Mouse (Mus musculus) liver, adult 2 months (tissue): ENCODE measurements at regions not wholly inside any gene's neighbourhood (a gene's known extent, or its start where the extent isn't known, plus 50 kb on each side); places are given as distances from the start of the nearest gene placed in this dataset.

Experiments
- DNase-seq: peaks from one replicate; pipeline ENCODE4 v3.0.0-alpha.2; 2011; ENCODE audit warnings: low read depth, low spot score; ENCODE audit errors: extremely low read depth
- H3K27ac ChIP-seq: fragments of 200-500 bp; replicated peaks from 2 replicates; pipeline ENCODE4 v1.5.1; 2012; ENCODE audit warnings: low read depth, mild to moderate bottlenecking, control low read depth, inconsistent platforms, low read length; ENCODE audit not compliant: insufficient read depth
- H3K27me3 ChIP-seq: fragments of 200-500 bp; 2 replicates; pipeline ENCODE4 v1.6.1; 2012; ENCODE audit warnings: mild to moderate bottlenecking, moderate library complexity, low read length, inconsistent platforms; ENCODE audit not compliant: control insufficient read depth, insufficient read depth
- H3K36me3 ChIP-seq: fragments of 200-500 bp; 2 replicates; pipeline ENCODE4 v1.6.1; 2012; ENCODE audit warnings: low read length, inconsistent platforms; ENCODE audit not compliant: control insufficient read depth, insufficient read depth
- H3K4me1 ChIP-seq: fragments of 200-500 bp; 2 replicates; pipeline ENCODE4 v1.6.1; 2011; ENCODE audit warnings: low read length; ENCODE audit not compliant: control insufficient read depth, insufficient read depth
- H3K4me3 ChIP-seq: fragments of 200-500 bp; 2 replicates; pipeline ENCODE4 v1.5.1; 2011; ENCODE audit warnings: low read depth, mild to moderate bottlenecking, control low read depth, low read length, moderate library complexity; ENCODE audit not compliant: insufficient read depth
- H3K79me2 ChIP-seq: fragments of 200-500 bp; 2 replicates; pipeline ENCODE4 v1.6.1; 2012; ENCODE audit warnings: inconsistent platforms, mild to moderate bottlenecking, low read length, moderate library complexity; ENCODE audit not compliant: control insufficient read depth, insufficient read depth
- H3K9ac ChIP-seq: fragments of 200-500 bp; 2 replicates; pipeline ENCODE4 v1.6.1; 2012; ENCODE audit warnings: low read depth, mild to moderate bottlenecking, control low read depth, inconsistent platforms, low read length
- CTCF ChIP-seq: fragments of 200-500 bp; IDR thresholded peaks from 2 replicates; pipeline ENCODE4 v1.5.1; 2011; ENCODE audit warnings: low read depth, low read length, control low read depth
- POLR2A ChIP-seq: fragments of 200-500 bp; IDR thresholded peaks from 2 replicates; pipeline ENCODE4 v1.6.1; 2011; ENCODE audit warnings: low read length, control low read depth; ENCODE audit not compliant: insufficient read depth; ENCODE audit errors: extremely low read depth
- WGBS: fragments of 180-500 bp; shearing (Covaris S2); methylation state at CpG from one replicate; pipeline ENCODE4 v1.1.7; 2018; 5-methylcytosine and 5-hydroxymethylcytosine counted together

DNA sequence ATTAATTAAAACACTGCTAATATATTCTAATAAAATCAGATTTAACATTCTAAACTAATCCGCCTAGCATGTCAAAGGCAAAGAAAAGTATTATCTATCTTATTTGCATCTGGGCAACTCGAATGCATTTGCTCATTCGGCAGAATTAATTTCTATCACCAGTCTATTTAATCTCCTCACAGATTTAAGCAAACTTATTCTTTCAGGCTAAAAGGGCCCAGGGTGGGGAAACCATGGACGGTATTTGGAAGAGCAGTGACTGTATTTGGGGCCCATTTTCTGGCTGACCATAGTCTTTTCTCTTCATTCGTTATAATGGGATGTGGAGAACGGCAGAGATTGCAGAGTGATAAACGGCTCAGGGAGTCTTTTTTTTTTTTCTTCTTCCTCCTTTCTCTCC is 423.5 kb upstream of the Ubash3b start:
- 72% methylated on average over 7 of the region's 7 CpGs for WGBS
- H3K27ac ChIP-seq: no peak overlapping the region
- H3K9ac ChIP-seq: no peak overlapping the region
- no peaks in the 10 kb centered on the region for H3K79me2 ChIP-seq
- H3K27me3 ChIP-seq: peaks cover 3% of the 10 kb centered on the region; the same call in 1 of the 2 replicates
- TF ChIP-seq CTCF: no peak
- TF ChIP-seq POLR2A: no peak
- no peak for DNase-seq
- no peaks in the 10 kb centered on the region for H3K4me1 ChIP-seq
- no peaks in the 10 kb centered on the region for H3K36me3 ChIP-seq
- no peak overlapping the region for H3K4me3 ChIP-seq

DNA sequence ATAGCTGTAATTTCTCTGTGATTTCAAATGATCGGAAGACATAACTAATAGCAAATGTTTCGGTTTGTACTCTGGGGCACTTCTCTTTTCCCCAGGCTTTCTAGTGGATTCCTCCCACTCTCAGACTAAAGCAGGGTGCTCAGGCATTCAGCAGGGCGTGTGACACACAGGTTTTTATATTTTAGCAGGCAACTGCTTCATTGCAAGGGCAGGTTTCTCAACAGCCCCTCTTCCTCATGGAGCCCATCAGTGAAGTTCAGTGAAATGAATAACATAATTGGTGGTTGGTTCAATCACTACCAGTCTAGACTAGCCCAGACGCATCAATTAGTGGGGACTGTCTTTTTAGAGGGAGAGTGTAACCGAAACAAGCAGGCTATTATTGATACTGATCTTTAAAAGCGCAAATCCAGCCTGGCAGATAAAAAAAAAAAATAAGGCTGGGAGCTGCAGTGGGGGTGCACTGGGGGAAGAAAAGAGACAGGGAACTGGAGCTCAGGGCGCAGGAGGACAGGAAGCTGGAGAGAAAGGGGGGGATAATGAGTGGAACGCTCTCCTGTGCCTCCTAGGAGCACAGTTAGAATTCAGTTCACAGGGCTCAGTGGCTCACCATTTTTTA is 422.3 kb upstream of the Ubash3b start:
- H3K4me3 ChIP-seq: no peak overlapping the region
- TF ChIP-seq POLR2A: no peak
- no peak for TF ChIP-seq CTCF
- H3K27me3 ChIP-seq: peaks cover 3% of the 10 kb centered on the region; the same call in 1 of the 2 replicates
- no peak overlapping the region for H3K27ac ChIP-seq
- no peaks in the 10 kb centered on the region for H3K36me3 ChIP-seq
- H3K4me1 ChIP-seq: no peaks in the 10 kb centered on the region
- WGBS: 45% methylated on average over 8 of the region's 8 CpGs
- H3K9ac ChIP-seq: no peak overlapping the region
- DNase-seq: no peak
- H3K79me2 ChIP-seq: no peaks in the 10 kb centered on the region

DNA sequence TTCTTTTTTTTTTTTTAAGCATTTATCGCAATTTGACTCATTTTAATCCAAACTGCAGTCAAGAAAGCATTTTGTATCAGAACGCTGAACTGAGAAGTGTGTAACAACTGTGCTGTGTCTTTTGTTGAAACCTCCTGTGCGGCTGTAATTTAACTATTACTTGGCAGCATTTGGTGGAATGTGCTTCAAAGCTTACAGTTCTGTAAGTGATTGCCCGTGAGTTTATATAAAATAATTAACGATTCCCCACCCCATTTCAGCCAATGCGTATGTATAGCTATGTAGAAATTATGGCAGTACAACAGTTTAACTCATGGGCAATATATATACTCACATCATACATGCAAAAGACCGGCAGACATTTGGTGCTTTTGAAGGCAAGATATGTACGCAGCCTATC is 421.8 kb upstream of the Ubash3b start:
- no peak for TF ChIP-seq CTCF
- TF ChIP-seq POLR2A: no peak
- Histone ChIP-seq H3K27me3 (peaks cover 3% of the 10 kb centered on the region; the same call in 1 of the 2 replicates), H3K9ac (no peak overlapping the region), H3K27ac (no peak overlapping the region), H3K79me2 (no peaks in the 10 kb centered on the region), H3K4me1 (no peaks in the 10 kb centered on the region), H3K4me3 (no peak overlapping the region), H3K36me3 (no peaks in the 10 kb centered on the region)
- WGBS: 76% methylated on average over 8 of the region's 8 CpGs
- DNase-seq: no peak

DNA sequence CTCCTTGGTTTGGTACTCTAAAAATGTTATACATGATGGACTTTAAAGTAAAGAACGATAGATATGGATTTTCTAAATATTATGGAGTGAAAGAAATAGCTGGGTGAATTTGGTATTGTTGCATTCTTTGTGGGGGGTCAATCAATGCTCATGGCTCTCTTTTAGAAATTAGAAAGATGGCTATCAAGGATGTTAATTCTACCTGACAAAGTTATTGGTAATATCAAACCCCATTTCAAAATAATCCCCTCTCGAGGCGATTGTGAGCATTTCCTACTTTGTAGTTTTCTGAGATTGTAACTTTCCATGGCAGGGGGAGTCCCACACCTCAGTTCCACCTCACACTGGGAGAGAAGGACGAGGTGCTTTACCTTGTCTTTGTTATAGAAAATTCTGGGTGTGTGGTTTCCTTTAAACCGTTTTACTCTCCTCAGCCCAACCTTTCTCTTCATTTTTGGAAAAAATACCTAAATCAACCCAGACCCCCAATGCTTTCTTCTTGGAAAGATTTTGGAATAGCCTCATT is 421.3 kb upstream of the Ubash3b start:
- 72% methylated on average over 5 of the region's 5 CpGs for WGBS
- Histone ChIP-seq H3K9ac (no peak overlapping the region), H3K79me2 (no peaks in the 10 kb centered on the region), H3K27me3 (peaks cover 3% of the 10 kb centered on the region; the same call in 1 of the 2 replicates), H3K4me1 (no peaks in the 10 kb centered on the region), H3K36me3 (no peaks in the 10 kb centered on the region), H3K4me3 (no peak overlapping the region), H3K27ac (no peak overlapping the region)
- no peak for DNase-seq
- TF ChIP-seq CTCF (no peak), POLR2A (no peak)

DNA sequence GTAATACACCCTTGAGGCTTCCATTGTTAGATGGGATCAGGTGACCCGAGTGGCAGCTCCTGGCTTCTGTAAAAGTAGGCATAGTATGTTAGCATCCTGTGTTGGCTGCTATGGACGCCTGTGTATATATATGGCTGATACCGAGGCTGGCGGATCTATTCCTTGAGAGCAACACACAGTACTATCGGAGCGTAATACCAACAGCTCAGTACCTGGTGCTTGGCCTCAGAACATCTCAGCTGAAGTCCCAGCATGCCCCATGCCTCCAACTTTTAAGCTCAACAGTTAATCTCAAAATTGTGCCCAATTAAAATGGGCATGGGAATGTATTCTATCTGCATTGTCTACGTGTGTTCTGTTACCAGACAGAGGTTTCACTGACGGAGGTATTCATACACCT is 420.7 kb upstream of the Ubash3b start:
- Histone ChIP-seq H3K27ac (no peak overlapping the region), H3K4me3 (no peak overlapping the region), H3K27me3 (peaks cover 3% of the 10 kb centered on the region; the same call in 1 of the 2 replicates), H3K4me1 (no peaks in the 10 kb centered on the region), H3K36me3 (no peaks in the 10 kb centered on the region), H3K9ac (no peak overlapping the region), H3K79me2 (no peaks in the 10 kb centered on the region)
- TF ChIP-seq POLR2A (no peak), CTCF (no peak)
- WGBS: 70% methylated on average over 8 of the region's 8 CpGs
- no peak for DNase-seq

DNA sequence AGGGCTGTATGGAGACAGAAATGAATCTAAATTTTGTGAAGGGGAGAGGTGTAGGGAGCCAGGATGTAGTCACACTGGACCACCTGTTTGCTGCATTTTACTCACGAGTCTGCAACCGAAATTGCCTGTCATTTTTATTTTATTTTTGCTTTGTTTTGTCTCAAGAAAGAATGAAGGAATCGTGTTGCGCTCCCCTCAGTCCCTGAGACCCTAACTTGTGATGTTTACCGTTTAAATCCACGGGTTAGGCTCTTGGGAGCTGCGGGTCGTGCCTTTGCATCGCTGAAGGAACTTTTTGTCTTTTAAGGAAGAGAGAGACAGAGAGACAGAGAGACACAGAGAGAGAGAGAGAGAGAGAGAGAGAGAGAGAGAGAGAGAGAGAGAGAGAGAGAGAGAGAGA is 420.2 kb upstream of the Ubash3b start:
- Histone ChIP-seq H3K4me3 (no peak overlapping the region), H3K9ac (no peak overlapping the region)
- 39% methylated on average over 9 of the region's 9 CpGs for WGBS

More for the DNA sequence above, 420.2 kb upstream of the Ubash3b start:
- no peak for DNase-seq
- H3K27me3 ChIP-seq: peaks cover 3% of the 10 kb centered on the region; the same call in 1 of the 2 replicates
- no peaks in the 10 kb centered on the region for H3K36me3 ChIP-seq
- no peak overlapping the region for H3K27ac ChIP-seq
- H3K79me2 ChIP-seq: no peaks in the 10 kb centered on the region
- TF ChIP-seq CTCF (no peak), POLR2A (no peak)
- H3K4me1 ChIP-seq: no peaks in the 10 kb centered on the region
